Mouse (Mus musculus): Measurements from ENCODE around the gene Ccser1. TPM values are rescaled to one million over a fixed set of nuclear protein-coding genes. Genes with fewer than 3 reads are reported as not detected.

Ccser1 gene
- polyA plus RNA-seq (2012; rRNA removed): 12.7 and 13.9 TPM in 2 replicates

- peak; percentile 87 to 88 for DNase-seq
- Histone ChIP-seq H3K27me3 (ENCODE audit: control insufficient read depth, insufficient read depth, low read length) (no peaks in the 10 kb centered on the region), H3K27ac (ENCODE audit: insufficient read depth, low read length) (peak within 1 kb of the TSS; percentile 89), H3K4me1 (ENCODE audit: control insufficient read depth, insufficient read depth, low read length) (peaks cover 4% of the 10 kb centered on the region; the same call in 1 of the 2 replicates), H3K4me3 (replicated peaks; ENCODE audit: insufficient read depth, low read depth, low read length) (peak within 1 kb of the TSS; percentile 98)
- WGBS: 1% methylated on average over 93 of the region's 105 CpGs
- TF ChIP-seq CTCF (IDR thresholded peaks at IDR 0.05; ENCODE audit: borderline replicate concordance, insufficient read depth, low read depth, low read length): no peak
- no peak for TF ChIP-seq POLR2A (IDR thresholded peaks at IDR 0.05; ENCODE audit: borderline replicate concordance, insufficient read depth, low read length)
These were observed at the start of gene Ccser1 for GRCm38 (mm10) chr6:61179949-61180755. Gene Ccser1 (plus strand): TSS chr6:61180324.

GRCm38 (mm10) chr6:61136436-61136835 lies 43.7 kb upstream of the Ccser1 start:
- TF ChIP-seq POLR2A (IDR thresholded peaks at IDR 0.05; ENCODE audit: borderline replicate concordance, insufficient read depth, low read length) (no peak), CTCF (IDR thresholded peaks at IDR 0.05; ENCODE audit: borderline replicate concordance, insufficient read depth, low read depth, low read length) (no peak)
- 92% methylated on average over 2 of the region's 2 CpGs for WGBS
- DNase-seq: no peak
- Histone ChIP-seq H3K27ac (ENCODE audit: insufficient read depth, low read length) (no peak overlapping the region), H3K4me3 (replicated peaks; ENCODE audit: insufficient read depth, low read depth, low read length) (no peak overlapping the region), H3K4me1 (ENCODE audit: control insufficient read depth, insufficient read depth, low read length) (no peaks in the 10 kb centered on the region), H3K27me3 (ENCODE audit: control insufficient read depth, insufficient read depth, low read length) (no peaks in the 10 kb centered on the region)

GRCm38 (mm10) chr6:61143031-61143430 lies 37.1 kb upstream of the Ccser1 start:
- TF ChIP-seq POLR2A (IDR thresholded peaks at IDR 0.05; ENCODE audit: borderline replicate concordance, insufficient read depth, low read length): no peak
- TF ChIP-seq CTCF (IDR thresholded peaks at IDR 0.05; ENCODE audit: borderline replicate concordance, insufficient read depth, low read depth, low read length): no peak
- Histone ChIP-seq H3K27ac (ENCODE audit: insufficient read depth, low read length) (no peak overlapping the region), H3K4me1 (ENCODE audit: control insufficient read depth, insufficient read depth, low read length) (no peaks in the 10 kb centered on the region), H3K4me3 (replicated peaks; ENCODE audit: insufficient read depth, low read depth, low read length) (no peak overlapping the region), H3K27me3 (ENCODE audit: control insufficient read depth, insufficient read depth, low read length) (no peaks in the 10 kb centered on the region)
- DNase-seq: no peak
- WGBS: 70% methylated on average over 1 of the region's 1 CpGs

- H3K27ac ChIP-seq (ENCODE audit: insufficient read depth, low read length): no peak overlapping the region
- H3K4me3 ChIP-seq (replicated peaks; ENCODE audit: insufficient read depth, low read depth, low read length): no peak overlapping the region
- no peak for TF ChIP-seq POLR2A (IDR thresholded peaks at IDR 0.05; ENCODE audit: borderline replicate concordance, insufficient read depth, low read length)
- TF ChIP-seq CTCF (IDR thresholded peaks at IDR 0.05; ENCODE audit: borderline replicate concordance, insufficient read depth, low read depth, low read length): no peak
- 75% methylated on average over 3 of the region's 3 CpGs for WGBS
- H3K4me1 ChIP-seq (ENCODE audit: control insufficient read depth, insufficient read depth, low read length): no peaks in the 10 kb centered on the region
- H3K27me3 ChIP-seq (ENCODE audit: control insufficient read depth, insufficient read depth, low read length): no peaks in the 10 kb centered on the region
- DNase-seq: no peak
These were observed 27.2 kb upstream of the Ccser1 start for GRCm38 (mm10) chr6:61152924-61153323.

- TF ChIP-seq CTCF (IDR thresholded peaks at IDR 0.05; ENCODE audit: borderline replicate concordance, insufficient read depth, low read depth, low read length) (no peak), POLR2A (IDR thresholded peaks at IDR 0.05; ENCODE audit: borderline replicate concordance, insufficient read depth, low read length) (no peak)
- H3K4me1 ChIP-seq (ENCODE audit: control insufficient read depth, insufficient read depth, low read length): no peaks in the 10 kb centered on the region
- WGBS: 51% methylated on average over 6 of the region's 6 CpGs
- no peak overlapping the region for H3K27ac ChIP-seq (ENCODE audit: insufficient read depth, low read length)
- no peak for DNase-seq
- H3K27me3 ChIP-seq (ENCODE audit: control insufficient read depth, insufficient read depth, low read length): no peaks in the 10 kb centered on the region
- no peak overlapping the region for H3K4me3 ChIP-seq (replicated peaks; ENCODE audit: insufficient read depth, low read depth, low read length)
These were observed 25.5 kb upstream of the Ccser1 start for GRCm38 (mm10) chr6:61154654-61155053.

GRCm38 (mm10) chr6:61155059-61155629 lies 25.0 kb upstream of the Ccser1 start:
- H3K4me1 ChIP-seq (ENCODE audit: control insufficient read depth, insufficient read depth, low read length): no peaks in the 10 kb centered on the region
- no peak overlapping the region for H3K27ac ChIP-seq (ENCODE audit: insufficient read depth, low read length)
- no peaks in the 10 kb centered on the region for H3K27me3 ChIP-seq (ENCODE audit: control insufficient read depth, insufficient read depth, low read length)
- TF ChIP-seq POLR2A (IDR thresholded peaks at IDR 0.05; ENCODE audit: borderline replicate concordance, insufficient read depth, low read length) (no peak), CTCF (IDR thresholded peaks at IDR 0.05; ENCODE audit: borderline replicate concordance, insufficient read depth, low read depth, low read length) (no peak)
- DNase-seq: no peak
- 66% methylated on average over 8 of the region's 8 CpGs for WGBS
- H3K4me3 ChIP-seq (replicated peaks; ENCODE audit: insufficient read depth, low read depth, low read length): no peak overlapping the region

- Histone ChIP-seq H3K27me3 (ENCODE audit: control insufficient read depth, insufficient read depth, low read length) (no peaks in the 10 kb centered on the region), H3K4me3 (replicated peaks; ENCODE audit: insufficient read depth, low read depth, low read length) (no peak overlapping the region), H3K27ac (ENCODE audit: insufficient read depth, low read length) (no peak overlapping the region), H3K4me1 (ENCODE audit: control insufficient read depth, insufficient read depth, low read length) (no peaks in the 10 kb centered on the region)
- DNase-seq: no peak
- TF ChIP-seq POLR2A (IDR thresholded peaks at IDR 0.05; ENCODE audit: borderline replicate concordance, insufficient read depth, low read length): no peak
- TF ChIP-seq CTCF (IDR thresholded peaks at IDR 0.05; ENCODE audit: borderline replicate concordance, insufficient read depth, low read depth, low read length): no peak
These were observed 24.4 kb upstream of the Ccser1 start for GRCm38 (mm10) chr6:61155718-61156117.

GRCm38 (mm10) chr6:61162117-61162516 lies 18.0 kb upstream of the Ccser1 start:
- no peak for TF ChIP-seq POLR2A (IDR thresholded peaks at IDR 0.05; ENCODE audit: borderline replicate concordance, insufficient read depth, low read length)
- no peak for TF ChIP-seq CTCF (IDR thresholded peaks at IDR 0.05; ENCODE audit: borderline replicate concordance, insufficient read depth, low read depth, low read length)
- DNase-seq: no peak
- H3K4me1 ChIP-seq (ENCODE audit: control insufficient read depth, insufficient read depth, low read length): no peaks in the 10 kb centered on the region
- H3K27me3 ChIP-seq (ENCODE audit: control insufficient read depth, insufficient read depth, low read length): no peaks in the 10 kb centered on the region
- no peak overlapping the region for H3K4me3 ChIP-seq (replicated peaks; ENCODE audit: insufficient read depth, low read depth, low read length)
- H3K27ac ChIP-seq (ENCODE audit: insufficient read depth, low read length): no peak overlapping the region

Measured in cerebellum, adult 2 months (tissue).